Mouse (Mus musculus): ENCODE results near the gene Plet1.
A peak's percentile ranks its signal among the peaks of the same experiment; 100 is the strongest.

The Plet1 gene

DNA sequence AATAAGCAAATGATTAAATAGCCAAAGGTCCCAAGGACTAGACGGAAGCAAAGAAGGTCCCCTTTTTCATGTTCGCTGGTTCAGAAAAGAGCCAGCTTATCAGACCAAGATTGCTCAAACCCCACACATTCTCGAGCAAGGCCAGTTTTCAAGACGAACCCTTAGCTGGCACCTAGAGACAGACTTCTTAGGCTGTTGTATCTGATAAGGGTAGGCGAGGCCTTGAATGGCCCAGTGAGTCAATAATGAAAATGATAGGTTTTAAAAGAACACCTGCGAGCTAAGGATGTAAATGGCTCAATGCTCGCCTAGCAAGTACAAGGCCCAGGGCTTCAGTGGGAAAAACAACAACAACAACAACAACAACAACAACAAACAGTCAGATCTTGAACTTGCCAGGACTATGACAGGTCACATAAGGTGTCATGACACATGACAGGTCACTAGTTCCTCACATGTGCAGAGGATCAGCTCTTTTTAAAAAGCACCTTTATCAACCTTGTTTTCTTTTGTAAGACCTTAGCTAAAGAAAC lies 42.3 kb downstream of the Plet1 start:
- no peak for DNase-seq (ENCODE audit: low read depth)

DNA sequence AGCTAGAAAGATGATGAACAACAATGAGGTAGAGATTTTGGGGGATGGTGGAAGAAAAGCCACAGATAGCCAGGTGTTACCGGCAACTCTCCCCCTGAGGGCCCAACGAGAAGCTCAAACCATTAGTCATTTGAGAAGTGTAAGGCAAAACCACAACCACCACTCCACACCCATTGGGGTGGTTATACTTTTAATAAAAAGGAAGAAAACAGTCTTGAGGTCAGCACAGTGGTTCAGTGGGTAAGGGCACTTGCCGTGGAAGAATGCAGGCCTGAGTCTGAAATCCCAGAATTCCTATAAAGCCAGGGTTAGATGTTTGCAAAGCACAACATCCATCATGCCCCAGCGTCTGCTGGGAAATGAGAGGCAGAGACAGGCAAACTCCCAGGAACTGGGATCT lies 43.0 kb downstream of the Plet1 start:
- DNase-seq (ENCODE audit: low read depth) = no peak

DNA sequence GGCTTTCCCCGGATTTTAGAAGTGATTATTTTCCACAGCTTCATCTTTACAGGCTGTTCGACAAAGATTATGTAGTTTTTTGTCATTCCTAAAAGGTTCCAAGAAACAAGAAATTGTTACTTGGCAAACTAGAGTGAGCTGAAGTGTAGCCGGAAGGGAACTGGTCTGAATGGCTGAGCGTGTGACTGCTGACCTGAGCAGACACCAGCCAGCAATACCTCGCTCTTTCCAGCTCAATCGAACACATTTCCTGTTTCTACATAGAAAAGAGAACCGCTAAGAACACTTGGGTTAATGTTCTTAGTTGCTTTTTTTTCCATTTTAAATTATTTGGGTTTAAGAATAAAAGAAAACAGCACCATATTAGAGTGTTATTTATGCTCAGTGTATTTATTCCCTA lies 45.8 kb downstream of the Plet1 start:
- no peak for DNase-seq (ENCODE audit: low read depth)

DNA sequence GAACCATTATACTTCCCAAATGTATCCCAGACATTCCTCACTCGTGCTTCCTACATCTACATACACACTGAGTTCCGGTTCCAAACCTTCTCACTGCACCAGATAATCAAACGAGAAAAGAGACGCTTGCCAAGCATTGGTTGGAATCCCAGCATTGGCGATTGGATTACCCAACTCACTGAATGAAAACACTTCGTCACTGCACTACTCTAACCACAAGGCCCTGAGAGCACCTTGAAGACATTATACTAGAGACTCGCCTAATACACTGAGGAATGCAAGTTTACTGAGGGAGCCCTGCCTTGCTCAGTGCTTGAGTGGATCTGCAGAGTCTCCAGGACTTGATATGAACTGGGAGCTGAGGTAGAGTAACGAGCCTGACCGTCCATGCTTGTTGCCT lies 48.1 kb downstream of the Plet1 start:
- DNase-seq (ENCODE audit: low read depth) = no peak

DNA sequence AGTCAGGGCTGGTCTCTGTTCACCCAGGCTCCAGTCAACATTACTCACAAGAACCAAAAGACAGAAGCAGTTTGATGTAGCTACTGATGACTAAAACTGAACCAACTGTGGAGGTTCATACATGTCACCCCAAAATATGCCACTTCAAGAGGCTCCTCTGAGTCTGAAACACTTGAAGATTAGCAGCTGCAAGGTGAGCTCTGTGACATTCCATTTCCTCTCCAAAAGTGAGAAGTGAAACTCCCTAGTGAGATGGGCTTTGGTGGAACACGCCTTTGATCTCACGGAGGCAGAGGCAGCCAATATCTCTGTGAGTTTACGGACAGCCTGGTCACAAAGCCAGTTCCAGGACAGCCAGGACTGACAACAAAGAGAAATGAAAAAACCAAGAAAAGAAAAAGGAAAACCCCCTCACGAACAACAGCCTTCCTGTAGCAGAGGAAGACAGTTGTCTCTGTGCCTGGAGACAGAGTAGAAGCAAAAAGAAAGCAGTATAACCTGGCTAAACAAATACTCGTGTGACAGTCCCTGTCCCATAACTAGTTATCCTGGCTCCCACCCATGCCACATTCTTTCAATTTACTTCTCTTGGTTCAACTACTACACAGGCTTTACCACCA lies 53.6 kb downstream of the Plet1 start:
- DNase-seq (ENCODE audit: low read depth) = peak; percentile 53

DNA sequence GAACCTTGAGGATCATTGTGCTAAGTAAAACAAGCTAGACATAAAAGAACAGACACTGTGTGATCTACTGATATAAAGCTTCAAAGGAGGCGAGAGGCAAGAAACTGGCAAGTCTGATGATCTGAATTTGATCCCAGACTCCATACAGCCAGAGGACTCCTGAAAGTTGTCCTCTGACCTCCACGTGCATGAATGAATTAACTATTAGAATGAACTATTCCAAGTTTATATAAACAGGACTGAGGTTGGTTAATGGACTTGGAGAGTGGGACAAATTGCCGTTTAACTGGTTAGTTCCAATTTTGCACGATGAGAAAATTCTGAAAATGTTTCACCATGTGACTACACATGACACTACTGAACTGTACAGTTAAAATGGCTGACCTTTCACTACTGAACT lies 54.6 kb downstream of the Plet1 start:
- DNase-seq (ENCODE audit: low read depth) = no peak

DNA sequence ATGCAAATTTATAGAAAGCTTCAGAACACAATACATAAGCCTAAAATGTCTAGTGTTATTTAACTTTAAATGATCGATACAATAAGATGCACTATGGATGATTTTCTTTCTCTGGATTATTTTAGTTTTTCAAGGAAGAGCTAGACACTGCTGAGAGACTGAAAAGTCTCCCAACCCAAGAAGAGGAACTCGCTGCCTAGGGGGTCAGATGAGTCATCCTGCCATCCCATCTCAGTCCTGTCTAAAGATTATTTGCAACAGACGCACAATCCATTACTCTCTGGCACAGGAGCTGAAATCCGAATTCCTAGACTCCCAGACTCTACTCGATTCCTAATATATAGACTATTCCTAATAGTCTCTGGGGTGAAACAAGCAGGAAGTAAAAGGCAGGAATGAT lies 57.9 kb downstream of the Plet1 start:
- no peak for DNase-seq (ENCODE audit: low read depth)

DNA sequence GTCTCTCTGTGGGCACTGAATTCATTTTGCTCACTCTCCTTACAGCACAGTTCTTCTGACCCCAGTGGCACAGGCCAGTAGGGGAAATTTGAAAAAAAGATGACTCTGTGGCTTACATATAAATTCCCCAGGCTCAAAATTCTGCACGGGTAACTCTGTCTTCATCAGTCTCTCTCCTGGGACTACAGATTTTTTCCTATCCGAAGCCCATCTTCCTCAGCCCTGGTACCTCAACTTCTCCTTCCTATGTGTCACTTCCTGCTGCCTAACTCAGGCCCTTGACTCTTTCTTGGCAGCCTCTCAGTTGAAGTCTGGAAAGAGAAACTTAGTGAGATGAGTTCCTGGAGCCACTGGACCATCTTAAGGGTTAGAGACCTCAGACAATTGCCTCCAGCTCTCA lies 59.2 kb downstream of the Plet1 start:
- no peak for DNase-seq (ENCODE audit: low read depth)

DNA sequence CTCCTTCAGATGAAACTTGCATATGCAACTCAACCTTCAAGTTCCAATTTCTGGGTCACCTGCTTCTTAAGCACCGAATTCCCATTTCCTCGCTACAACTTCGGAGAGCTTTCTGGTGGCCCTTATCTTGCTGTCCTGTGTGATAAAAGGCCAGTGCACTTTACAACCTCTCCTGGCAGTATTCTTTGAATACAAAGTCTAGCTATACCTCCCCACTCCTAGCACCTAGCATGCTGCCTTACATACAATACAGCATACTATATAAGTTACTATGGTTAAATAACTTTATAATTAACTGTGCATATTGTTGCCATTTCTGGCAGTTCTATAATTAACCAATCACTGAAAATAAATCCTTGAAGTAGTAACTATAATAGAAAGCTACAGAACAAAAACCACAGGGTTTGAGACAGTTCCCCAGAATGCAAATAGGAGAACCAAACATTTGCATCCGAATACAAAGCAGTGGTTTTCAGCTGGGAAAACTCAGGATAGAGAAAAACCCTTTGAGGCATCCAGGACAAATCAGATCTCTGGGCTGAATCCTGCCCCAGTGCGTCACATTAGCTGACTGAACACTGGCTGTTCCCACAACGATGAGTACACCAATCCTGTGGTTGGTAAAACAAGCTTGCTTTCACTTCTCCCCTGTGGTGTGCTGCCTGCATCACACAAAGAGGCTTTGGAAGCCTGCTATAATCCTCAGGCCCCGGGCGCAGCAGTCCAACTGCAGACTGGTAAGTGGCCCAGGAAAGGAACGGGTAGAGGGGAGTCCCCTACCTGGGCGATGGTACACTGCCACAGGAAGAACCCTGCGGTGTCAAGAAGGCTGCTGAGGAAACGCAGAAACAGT lies 60.1 kb downstream of the Plet1 start, which contains the start of gene Il18:
Gene Il18 (plus strand): TSS at position 587 of the 853 bp plus-strand sequence.
- peak; percentile 51 for DNase-seq (ENCODE audit: low read depth)

DNA sequence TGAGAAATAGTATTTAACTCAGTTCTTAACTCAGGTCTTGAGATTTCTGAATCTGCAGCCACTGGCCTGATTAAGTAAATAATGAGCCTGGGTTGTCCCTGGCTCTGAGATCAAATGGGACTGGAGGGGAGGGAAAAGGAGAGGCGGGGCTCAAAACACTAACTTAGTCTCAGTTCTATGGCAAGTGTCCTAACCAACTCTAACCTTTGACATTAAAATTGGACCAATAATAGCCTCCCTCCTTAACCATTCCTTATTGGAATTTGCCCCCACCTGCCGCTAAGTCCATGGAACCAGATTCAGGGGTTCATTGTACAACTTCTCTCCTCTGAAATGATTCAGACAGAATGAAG lies 60.7 kb downstream of the Plet1 start, which contains the start of gene Bco2:
Gene Bco2 (minus strand): TSS at position 88 of the 353 bp plus-strand sequence.
- no peak for DNase-seq (ENCODE audit: low read depth)

Data from naive thymus-derived CD4-positive, alpha-beta T cell, adult 2 months (primary cell).